In genomic region chr15:26144197-26144596, GRCm38 (mm10) we compare ENCODE assay signal across 20 mouse cellular contexts.
"Had no signal": no experiment of that assay in that cellular context is flagged by ENCODE, and none has a peak within 500 bp of the region (broad histone marks: within the 10 kb centered on the region; RNA-seq: fewer than 3 reads in every experiment).

No protein-coding gene starts in this region.

- H3K36me3 ChIP-seq: lung, embryonic 15.5 days; midbrain, embryonic 13.5 days; midbrain, embryonic 15.5 days; neural tube, embryonic 12.5 days; stomach, embryonic 15.5 days had no signal

- H3K27me3 ChIP-seq: lung, embryonic 15.5 days; megakaryocyte, embryonic 14.5 days; midbrain, embryonic 13.5 days; midbrain, embryonic 15.5 days; neural tube, embryonic 12.5 days; stomach, embryonic 15.5 days had no signal

- H3K27ac ChIP-seq: lung, embryonic 15.5 days; macrophage; midbrain, embryonic 13.5 days; midbrain, embryonic 15.5 days; neural tube, embryonic 12.5 days; stomach, embryonic 15.5 days; stomach, postnatal 0 days had no signal

- H3K9me3 ChIP-seq: lung, embryonic 15.5 days; megakaryocyte, embryonic 14.5 days; midbrain, embryonic 13.5 days; midbrain, embryonic 15.5 days; neural tube, embryonic 12.5 days; stomach, embryonic 15.5 days had no signal

- H3K4me3 ChIP-seq: lung, embryonic 15.5 days; megakaryocyte, embryonic 14.5 days; midbrain, embryonic 13.5 days; midbrain, embryonic 15.5 days; neural tube, embryonic 12.5 days; stomach, embryonic 15.5 days had no signal

- ATAC-seq: liver, postnatal 0 days; lung, postnatal 0 days; midbrain, embryonic 13.5 days; midbrain, embryonic 15.5 days had no signal

- DNase-seq: liver, postnatal 0 days; lung, adult 2 months; lung, postnatal 14 days; lung, postnatal 36 days; right cerebral cortex, postnatal 25 days; right cerebral cortex, postnatal 4 days; spleen, adult 18-20 months; thymus, adult 2 months; thymus, postnatal 25 days; thymus, postnatal 4 days had no signal

- H3K4me2 ChIP-seq: lung, embryonic 15.5 days; midbrain, embryonic 11.5 days; midbrain, embryonic 13.5 days; midbrain, embryonic 15.5 days; neural tube, embryonic 12.5 days; stomach, embryonic 15.5 days had no signal

- H3K9ac ChIP-seq: liver, postnatal 0 days; lung, embryonic 15.5 days; midbrain, embryonic 13.5 days; midbrain, embryonic 15.5 days; neural tube, embryonic 12.5 days; stomach, embryonic 15.5 days had no signal

- H3K4me1 ChIP-seq: lung, embryonic 15.5 days; megakaryocyte, embryonic 14.5 days; midbrain, embryonic 13.5 days; midbrain, embryonic 15.5 days; neural tube, embryonic 12.5 days; stomach, embryonic 15.5 days had no signal
